ENCODE assay signal across 8 mouse cellular contexts in the genomic region with DNA sequence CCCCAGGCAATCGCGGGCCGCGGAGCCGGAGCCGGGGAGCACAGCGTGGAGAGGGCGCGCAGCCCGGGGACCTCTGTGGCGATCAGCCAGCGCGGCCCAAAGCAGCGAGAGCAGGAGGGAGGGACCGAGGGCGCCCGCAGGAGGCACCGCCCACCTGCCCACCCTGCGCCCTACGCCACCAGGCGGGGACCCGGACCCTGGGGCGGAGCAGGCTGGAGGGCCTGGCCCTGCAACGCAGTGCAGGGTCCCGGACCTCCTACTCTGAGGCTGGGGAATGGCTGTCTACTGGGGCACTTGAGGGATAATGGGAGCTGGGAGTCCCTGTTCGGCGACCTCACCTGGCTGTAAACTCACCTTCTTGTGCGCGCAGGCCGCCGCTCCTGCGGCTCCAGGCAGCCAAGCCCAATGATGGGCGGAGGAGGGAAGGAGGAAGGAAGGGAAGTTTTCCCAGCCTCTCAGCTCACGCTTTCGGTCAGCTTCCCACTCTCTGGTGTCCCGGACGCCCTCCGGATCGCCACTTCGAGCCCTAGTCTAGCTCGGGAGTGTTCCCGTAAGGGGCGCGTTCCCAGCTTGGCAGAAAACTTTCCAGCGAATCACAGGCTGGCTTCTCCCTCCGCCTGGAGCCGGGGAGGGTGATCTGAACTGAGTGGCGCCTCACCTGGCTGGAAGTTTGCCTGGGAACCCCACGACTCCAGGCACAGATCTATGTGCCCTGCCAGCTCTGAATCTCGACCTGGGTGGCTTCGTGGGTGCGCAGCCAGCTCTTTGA. TPM values are rescaled to one million over a fixed set of nuclear protein-coding genes. Genes with fewer than 3 reads are reported as not detected.
A peak's percentile ranks its signal among the peaks of the same experiment; 100 is the strongest.
DNase-seq lines count a peak whose midpoint lies in the region; ATAC-seq and TF ChIP-seq lines count a peak whose summit lies in the region.

A gene (minus strand): TSS at position 174 of the 769 bp plus-strand sequence.

- under 1% methylated on average over 52 of the region's 52 CpGs for WGBS in stomach, embryonic 16.5 days

- intact Hi-C loops in heart, postnatal 25 days (cut with DNase I), result loop anchor here (5.0 kb wide), 2 partner anchors 42 to 77 kb away; no protein-coding TSS in a partner anchor
- intact Hi-C loops in left cerebral cortex, postnatal 25 days (cut with DNase I), result loop anchor here (5.0 kb wide), 1 partner anchor 77 kb away; no protein-coding TSS in a partner anchor

- H3K36me3 ChIP-seq in E14TG2a.4 (ENCODE audit: insufficient read depth, low read length), result peaks cover 10% of the 10 kb centered on the region; the same call in 1 of the 2 replicates
- no peaks in the 10 kb centered on the region for H3K36me3 ChIP-seq in megakaryocyte, embryonic 14.5 days (replicated peaks; ENCODE audit: low read length)
- no peaks in the 10 kb centered on the region for H3K36me3 ChIP-seq in stomach, embryonic 16.5 days (ENCODE audit: control insufficient read depth, insufficient read depth, low read length)

- no peaks in the 10 kb centered on the region for H3K9me3 ChIP-seq in E14TG2a.4 (ENCODE audit: low read length)
- peaks cover 15% of the 10 kb centered on the region for H3K9me3 ChIP-seq in megakaryocyte, embryonic 14.5 days
- H3K9me3 ChIP-seq in stomach, embryonic 16.5 days (replicated peaks; ENCODE audit: control insufficient read depth, low read length), result no peaks in the 10 kb centered on the region

- peak; percentile 86 for ATAC-seq in stomach, embryonic 16.5 days (ENCODE audit: insufficient read depth, low FRiP score)

- no peak for TF ChIP-seq CTCF in E14TG2a.4 (conservative IDR thresholded peaks at IDR 0.05; ENCODE audit: low read length)
- no peak for TF ChIP-seq CTCF in embryonic fibroblast, embryonic 13.5 days (IDR thresholded peaks at IDR 0.05; ENCODE audit: borderline replicate concordance, insufficient read depth, low read length)

- no peak within 1 kb of the TSS for H3K27ac ChIP-seq in embryonic fibroblast, embryonic 13.5 days (ENCODE audit: insufficient read depth, low read length)
- peak within 1 kb of the TSS; percentile 97 for H3K27ac ChIP-seq in stomach, embryonic 16.5 days (ENCODE audit: low read length)

- DNase-seq in adrenal gland, postnatal 25 days, result peak; percentile 74
- DNase-seq in heart, postnatal 25 days (ENCODE audit: low spot score), result peak; percentile 38
- DNase-seq in kidney, postnatal 4 days, result peak; percentile 78 to 89
- DNase-seq in left cerebral cortex, postnatal 25 days (ENCODE audit: low spot score in 2 of 2), result no peak

- peak within 1 kb of the TSS; percentile 93 for H3K9ac ChIP-seq in stomach, embryonic 16.5 days (ENCODE audit: low read length)

- peak within 1 kb of the TSS; percentile 88 for H3K4me3 ChIP-seq in E14TG2a.4 (replicated peaks; ENCODE audit: low read length)
- H3K4me3 ChIP-seq in embryonic fibroblast, embryonic 13.5 days (ENCODE audit: insufficient read depth, low read length), result peak within 1 kb of the TSS; percentile 64
- peak within 1 kb of the TSS; percentile 89 for H3K4me3 ChIP-seq in megakaryocyte, embryonic 14.5 days (replicated peaks)
- H3K4me3 ChIP-seq in stomach, embryonic 16.5 days (replicated peaks; ENCODE audit: low read length), result peak within 1 kb of the TSS; percentile 79

- peak; percentile 46; the same call in 1 of the 2 replicates for TF ChIP-seq POLR2A in embryonic fibroblast, embryonic 13.5 days (IDR thresholded peaks at IDR 0.05; ENCODE audit: low read depth, low read length)

- peak within 1 kb of the TSS; percentile 69 for H3K4me2 ChIP-seq in stomach, embryonic 16.5 days (ENCODE audit: low read depth, low read length)

- H3K27me3 ChIP-seq in E14TG2a.4 (ENCODE audit: insufficient read depth, low read length), result peaks cover 5% of the 10 kb centered on the region
- H3K27me3 ChIP-seq in megakaryocyte, embryonic 14.5 days (replicated peaks), result peaks cover 88% of the 10 kb centered on the region
- H3K27me3 ChIP-seq in stomach, embryonic 16.5 days (ENCODE audit: control insufficient read depth, insufficient read depth, low read length), result no peaks in the 10 kb centered on the region

- peaks cover 55% of the 10 kb centered on the region for H3K4me1 ChIP-seq in E14TG2a.4 (replicated peaks; ENCODE audit: low read depth, low read length)
- no peaks in the 10 kb centered on the region for H3K4me1 ChIP-seq in embryonic fibroblast, embryonic 13.5 days (ENCODE audit: control insufficient read depth, insufficient read depth, low read length)
- peaks cover 23% of the 10 kb centered on the region for H3K4me1 ChIP-seq in megakaryocyte, embryonic 14.5 days
- peaks cover 27% of the 10 kb centered on the region for H3K4me1 ChIP-seq in stomach, embryonic 16.5 days (ENCODE audit: control insufficient read depth, insufficient read depth, low read length)

RNA-seq across cellular contexts. Expression of the gene that starts here (rescaled TPM):
- total RNA-seq in adrenal gland, postnatal 25 days (2021), result 1.8 and 5.2 TPM in 2 replicates
- polyA plus RNA-seq in embryonic fibroblast, embryonic 13.5 days (2011; ENCODE audit: insufficient read length, low read depth, missing spikeins), result 2.1 and 3.5 TPM in 2 replicates
- total RNA-seq in heart, postnatal 25 days (2021), result 1 to 10 TPM; 7.3 to 8.6 TPM
- polyA plus RNA-seq in megakaryocyte, embryonic 14.5 days (2012; ENCODE audit: insufficient read depth, low replicate concordance), result 13.4 TPM in 1 of 2 replicates, not detected in the other
- 79.2 and 87.9 TPM in 2 replicates for polyA plus RNA-seq in stomach, embryonic 16.5 days (2015; fragmentation: Nextera tagmentation; extraction: Ambion mirVana)
- 1 to 10 TPM; 3.9 to 4.6 TPM for total RNA-seq in left cerebral cortex, postnatal 25 days (2021)

Comparison
In these comparisons a context has a peak if more than half of its experiments do, and no peak if none do; other contexts are left out.
1. DNase-seq: peak in adrenal gland, postnatal 25 days (single experiment), heart, postnatal 25 days (single experiment) and kidney, postnatal 4 days (2 of 2); none in left cerebral cortex, postnatal 25 days (0 of 2).
2. Peak in every context shown above with its lines, with median percentiles within 50 percentile points of each other: H3K4me3 ChIP-seq.